Mouse (Mus musculus) left cerebral cortex, postnatal 14 days (tissue): ENCODE results near the gene Engase. TPM values are rescaled to one million over a fixed set of nuclear protein-coding genes. Genes with fewer than 3 reads are reported as not detected.

Experiments
- DNase-seq, 2 experiments: peaks; one replicate each; pipeline ENCODE4 v3.0.0; 2021 to 2022; ENCODE audit warnings: low spot score in 2 of 2, mixed read lengths in 1 of 2
- intact Hi-C: fragments of 180-260 bp; cut with DNase I; formaldehyde crosslinking; loops from one replicate; pipeline ENCODE4 v1.15.1; 2025
- total RNA-seq, 2 experiments: library from RNA; stranded (reverse); gene quantifications; 2 replicates each; pipeline ENCODE4 v1.2.3; 2021

Engase gene
- total RNA-seq, 2 experiments from 2014 or later: 13.3 to 13.6 TPM

GRCm38 (mm10) chr11:118511851-118512250 lies 35.2 kb downstream of the Engase start:
- intact Hi-C loops: no loop called here
- peak; percentile 62 to 68 for DNase-seq

GRCm38 (mm10) chr11:118512257-118512910 lies 35.8 kb downstream of the Engase start:
- no peak for DNase-seq
- intact Hi-C loops: no loop called here

- intact Hi-C loops: no loop called here
- DNase-seq: no peak
Measured at GRCm38 (mm10) chr11:118517924-118518323, 41.3 kb downstream of the Engase start.

GRCm38 (mm10) chr11:118518743-118519142 lies 42.1 kb downstream of the Engase start:
- no peak for DNase-seq
- intact Hi-C loops: no loop called here

GRCm38 (mm10) chr11:118520251-118520650 lies 43.6 kb downstream of the Engase start:
- intact Hi-C loops: no loop called here
- no peak for DNase-seq

GRCm38 (mm10) chr11:118520932-118521331 lies 44.3 kb downstream of the Engase start:
- intact Hi-C loops: no loop called here

GRCm38 (mm10) chr11:118523496-118524145 lies 47.0 kb downstream of the Engase start:
- intact Hi-C loops: no loop called here
- no peak for DNase-seq

More at GRCm38 (mm10) chr11:118520932-118521331, 44.3 kb downstream of the Engase start:
- no peak for DNase-seq

GRCm38 (mm10) chr11:118525059-118525458 lies 48.4 kb downstream of the Engase start:
- DNase-seq: no peak
- intact Hi-C loops: no loop called here

GRCm38 (mm10) chr11:118528761-118529160 lies 52.1 kb downstream of the Engase start:
- no peak for DNase-seq
- intact Hi-C loops: no loop called here

- intact Hi-C loops: no loop called here
- DNase-seq: no peak
Measured at GRCm38 (mm10) chr11:118530313-118530712, 53.7 kb downstream of the Engase start.

- intact Hi-C loops: no loop called here
- DNase-seq: peak; percentile 39 to 48
Measured at GRCm38 (mm10) chr11:118534382-118535092, 57.9 kb downstream of the Engase start.

GRCm38 (mm10) chr11:118538008-118538407 lies 61.4 kb downstream of the Engase start:
- DNase-seq: no peak
- intact Hi-C loops: no loop called here

Other genes with a start within 250 kb of the Engase start
- gene Cyth1, start 228.2 kb upstream of the Engase start, total RNA-seq: 10 to 100 TPM; 62.5 to 71.8 TPM
- 10 to 100 TPM; 24.8 to 26.3 TPM for gene Usp36, start 186.6 kb upstream of the Engase start, total RNA-seq
- gene Cep295nl, start 134.3 kb upstream of the Engase start, total RNA-seq: 1 to 10 TPM; 1.2 to 1.3 TPM
- 100 to 1,000 TPM; 287 to 330 TPM for gene Timp2, start 121.1 kb upstream of the Engase start, total RNA-seq
- 10 to 100 TPM; 12.3 to 14.1 TPM for gene Lgals3bp, start 74.7 kb upstream of the Engase start, total RNA-seq
- gene Cant1, start 57.7 kb upstream of the Engase start, total RNA-seq: 10 to 100 TPM; 38.2 to 40.0 TPM
- gene C1qtnf1, start 48.6 kb upstream of the Engase start, total RNA-seq: 1 to 10 TPM; 6.8 to 9.8 TPM